Mouse (Mus musculus): ENCODE results near the gene Irf3.

Irf3 gene

DNA sequence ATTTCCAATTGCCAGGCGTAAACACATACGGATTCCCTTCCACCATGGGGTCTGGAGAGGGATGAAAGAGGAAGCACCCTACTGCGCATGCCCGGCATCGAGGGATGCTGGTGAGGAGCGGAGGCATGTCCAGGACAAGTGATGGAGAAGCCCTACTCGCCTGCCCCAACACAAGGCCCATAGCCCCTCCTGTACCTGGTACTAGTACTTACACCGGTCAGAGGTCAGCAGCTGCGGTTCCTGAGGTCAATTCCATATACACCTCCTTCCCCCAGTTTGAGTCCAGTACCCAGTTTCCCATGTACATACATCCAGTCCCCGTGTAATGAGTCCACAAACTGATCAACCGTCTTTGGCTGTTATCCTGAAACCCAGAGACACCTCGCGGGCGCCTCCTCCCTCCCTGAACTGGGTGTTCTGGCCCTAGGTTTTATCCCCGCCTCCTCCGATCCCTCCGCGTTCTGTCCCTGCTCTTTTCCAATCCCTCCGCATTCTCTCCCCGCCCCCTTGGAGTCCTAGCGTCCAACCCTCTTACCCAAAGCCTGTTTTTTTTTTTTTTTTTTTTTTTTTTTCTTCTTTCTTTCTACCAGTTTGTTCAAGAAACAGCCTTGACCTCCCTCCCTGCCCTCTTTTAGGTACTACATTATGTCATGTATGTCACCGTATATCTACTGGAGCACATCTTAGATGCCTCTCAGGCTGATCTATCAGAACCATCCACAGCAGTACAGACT is 22.9 kb upstream of the Irf3 start, which contains the start of gene Cpt1c:
TSS of gene Cpt1c (minus strand) at position 469 of the 734 bp plus-strand sequence.
- DNase-seq (ENCODE audit: low spot score): no peak

- no peak for DNase-seq (ENCODE audit: low spot score)
These were observed 22.4 kb upstream of the Irf3 start for GRCm38 (mm10) chr7:44975117-44975419.

- no peak for DNase-seq (ENCODE audit: low spot score)
These were observed 19.1 kb upstream of the Irf3 start for GRCm38 (mm10) chr7:44978300-44978699.

GRCm38 (mm10) chr7:44981539-44981938 is 15.9 kb upstream of the Irf3 start:
- DNase-seq (ENCODE audit: low spot score): no peak

DNA sequence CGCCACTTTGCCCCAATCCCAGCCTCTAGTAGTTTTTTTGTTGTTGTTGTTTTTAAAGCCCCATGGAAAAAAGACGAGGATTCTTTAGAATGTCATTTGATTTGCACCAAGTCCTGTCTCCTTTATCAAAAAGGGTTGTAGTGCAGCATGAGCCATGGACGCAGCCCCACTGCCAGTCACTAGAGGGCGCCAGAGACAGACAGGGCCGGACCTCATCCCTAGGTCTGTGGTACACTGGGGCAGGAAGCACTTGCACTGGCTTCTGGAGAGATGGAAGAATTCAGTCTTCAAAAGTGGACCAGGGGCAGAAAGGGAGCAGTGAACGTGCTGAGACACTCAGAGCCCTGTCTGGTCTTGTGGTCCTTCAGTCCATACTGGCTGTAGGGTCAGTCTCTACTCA is 14.4 kb upstream of the Irf3 start:
- peak; percentile 84 for DNase-seq (ENCODE audit: low spot score)

- DNase-seq (ENCODE audit: low spot score): no peak
These were observed 13.3 kb upstream of the Irf3 start for GRCm38 (mm10) chr7:44983944-44984832.

DNA sequence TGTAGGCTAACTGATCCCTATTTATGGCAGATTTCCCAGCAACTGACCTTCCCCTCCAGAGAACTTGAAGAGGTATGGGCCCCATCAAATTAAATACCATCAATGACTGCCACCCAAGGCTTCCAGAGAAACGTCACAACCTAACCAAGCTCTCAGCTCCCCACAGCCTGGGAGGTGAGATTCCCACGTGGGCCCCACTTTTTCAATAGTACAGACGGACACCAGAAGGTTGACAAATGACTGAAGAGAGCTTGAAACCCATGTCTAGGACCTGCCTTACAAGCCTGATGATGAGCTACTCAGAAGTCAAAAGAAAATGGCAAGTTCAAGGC is 12.6 kb upstream of the Irf3 start:
- DNase-seq (ENCODE audit: low spot score): no peak

GRCm38 (mm10) chr7:44985595-44986191 is 11.8 kb upstream of the Irf3 start:
- DNase-seq (ENCODE audit: low spot score): peak; percentile 43

DNA sequence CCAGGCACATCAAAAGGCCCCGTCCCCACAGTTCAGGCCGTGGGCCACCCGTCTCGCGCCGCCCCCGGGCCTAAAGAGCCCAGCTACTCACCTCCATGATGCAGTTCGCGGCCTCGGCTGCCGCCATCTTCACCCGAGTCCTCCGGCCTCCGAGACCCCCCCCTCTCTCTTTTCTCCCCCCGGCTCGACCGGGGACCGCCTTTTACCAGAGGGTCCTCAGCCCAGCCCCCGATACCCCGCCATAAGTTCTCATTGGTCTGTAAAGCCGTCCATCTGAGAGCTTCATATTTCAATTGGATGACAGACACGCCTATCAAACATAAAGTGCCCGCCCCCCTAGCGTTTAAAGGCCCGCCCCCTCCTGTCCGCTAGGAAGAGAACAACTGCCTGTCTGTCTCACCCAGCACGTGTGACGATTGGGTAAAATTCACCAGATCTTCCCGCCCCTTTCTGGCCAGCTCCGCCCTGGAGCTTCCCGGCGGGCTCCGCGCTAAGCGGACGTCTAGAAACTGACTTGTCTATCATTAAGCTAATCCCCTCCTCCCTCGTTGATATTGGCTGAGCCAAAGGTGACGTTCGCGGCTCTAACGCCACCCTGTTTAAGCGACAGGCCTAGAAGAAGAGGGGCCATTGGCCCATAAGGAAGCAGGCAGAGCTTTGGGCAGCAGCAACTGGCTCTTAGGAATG is 11.1 kb upstream of the Irf3 start, which contains the start of gene Prmt1:
TSS of gene Prmt1 (minus strand) at position 377 of the 687 bp plus-strand sequence.
- DNase-seq (ENCODE audit: low spot score): peak; percentile 100

GRCm38 (mm10) chr7:44986879-44987718 is 10.3 kb upstream of the Irf3 start:
- DNase-seq (ENCODE audit: low spot score): no peak

DNA sequence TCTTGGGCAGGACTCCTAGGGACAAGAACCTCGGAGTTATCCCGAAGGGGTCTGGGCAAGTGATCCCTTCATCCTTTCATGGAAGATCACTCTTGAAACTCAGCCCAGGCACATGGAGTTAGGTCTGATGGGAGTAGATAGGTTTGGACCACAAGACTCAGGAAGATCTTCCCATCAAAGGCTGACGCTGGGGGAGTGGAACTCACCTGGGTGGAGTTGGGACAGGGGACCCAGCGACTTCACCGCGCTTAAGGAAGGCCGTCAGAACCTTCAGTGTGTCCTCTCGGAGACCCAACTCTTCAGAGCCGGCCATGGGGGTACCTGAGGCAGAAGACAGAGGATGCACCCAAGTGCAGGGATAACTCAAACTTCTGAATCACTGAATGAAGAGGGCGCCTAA is 776 bp upstream of the Irf3 start:
- DNase-seq (ENCODE audit: low spot score): no peak

DNA sequence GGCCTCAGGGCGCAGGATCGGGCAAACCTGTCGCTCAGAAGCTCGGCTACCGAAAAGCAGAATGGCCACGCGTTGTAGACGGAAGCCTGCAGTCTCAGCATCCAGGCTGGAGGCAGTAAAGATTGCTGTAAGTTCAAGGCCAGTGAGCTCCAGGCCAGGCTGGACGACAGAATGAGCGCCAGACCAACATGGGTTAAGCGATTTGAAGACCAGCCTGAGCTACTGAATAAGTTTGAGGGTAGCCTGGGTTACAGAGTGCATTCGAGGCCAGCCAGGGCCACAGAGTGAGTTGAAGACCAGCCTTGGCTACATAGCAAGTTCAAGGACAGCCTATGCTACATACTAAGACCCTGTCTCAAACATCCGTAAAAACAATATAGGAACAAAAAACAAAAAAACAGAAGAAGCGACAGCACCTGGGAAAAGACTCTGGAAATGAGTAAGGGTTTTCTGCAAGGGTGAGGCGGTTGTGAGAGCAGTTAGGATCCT is 536 bp downstream of the Irf3 start:
- no peak for DNase-seq (ENCODE audit: low spot score)

GRCm38 (mm10) chr7:44998501-44998955 is 1.1 kb downstream of the Irf3 start, which contains the start of gene Bcl2l12:
Bcl2l12 (minus strand) TSS chr7:44998712.
- no peak for DNase-seq (ENCODE audit: low spot score)

GRCm38 (mm10) chr7:44999753-45000152 is 2.3 kb downstream of the Irf3 start:
- DNase-seq (ENCODE audit: low spot score): no peak

DNA sequence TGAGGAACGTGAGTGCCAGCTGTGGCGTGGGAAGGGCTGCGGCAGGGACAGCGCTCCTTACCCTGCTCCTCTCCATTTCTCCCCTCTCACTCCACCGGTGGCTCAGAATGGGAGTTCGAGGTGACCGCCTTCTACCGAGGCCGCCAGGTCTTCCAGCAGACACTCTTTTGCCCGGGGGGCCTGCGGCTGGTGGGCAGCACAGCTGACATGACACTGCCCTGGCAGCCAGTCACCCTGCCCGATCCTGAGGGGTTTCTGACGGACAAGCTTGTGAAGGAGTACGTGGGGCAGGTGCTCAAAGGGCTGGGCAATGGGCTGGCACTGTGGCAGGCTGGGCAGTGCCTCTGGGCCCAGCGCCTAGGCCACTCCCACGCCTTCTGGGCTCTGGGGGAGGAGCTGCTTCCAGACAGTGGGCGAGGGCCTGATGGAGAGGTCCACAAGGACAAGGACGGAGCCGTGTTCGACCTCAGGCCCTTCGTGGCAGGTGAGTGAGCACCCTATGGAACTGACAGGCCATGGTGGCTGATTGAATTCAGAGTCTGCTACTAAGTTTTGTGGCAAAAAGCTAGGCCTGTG is 3.2 kb downstream of the Irf3 start:
- DNase-seq (ENCODE audit: low spot score): no peak

DNA sequence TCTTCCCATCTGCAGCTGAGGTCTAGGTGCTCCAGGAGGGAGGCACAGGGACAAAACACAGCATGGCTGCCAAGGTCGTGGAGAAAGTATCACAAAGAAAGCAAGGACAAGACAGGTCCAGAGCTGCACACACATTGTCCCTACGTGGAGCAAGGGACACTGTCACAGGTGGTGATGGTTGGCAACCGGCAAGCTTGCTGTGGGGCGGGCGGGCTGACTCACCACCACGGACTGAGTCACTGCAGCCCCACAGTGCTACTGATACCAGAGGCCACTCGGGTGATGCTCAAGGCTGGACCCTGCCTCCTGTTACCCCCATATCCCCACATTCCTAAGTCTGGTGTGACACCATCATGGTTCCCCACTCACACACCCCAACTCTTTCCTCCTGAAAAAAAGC is 5.0 kb downstream of the Irf3 start:
- no peak for DNase-seq (ENCODE audit: low spot score)

GRCm38 (mm10) chr7:45004546-45004945 is 7.1 kb downstream of the Irf3 start:
- DNase-seq (ENCODE audit: low spot score): no peak

- no peak for DNase-seq (ENCODE audit: low spot score)
These were observed 8.0 kb downstream of the Irf3 start for GRCm38 (mm10) chr7:45005321-45005992.

DNA sequence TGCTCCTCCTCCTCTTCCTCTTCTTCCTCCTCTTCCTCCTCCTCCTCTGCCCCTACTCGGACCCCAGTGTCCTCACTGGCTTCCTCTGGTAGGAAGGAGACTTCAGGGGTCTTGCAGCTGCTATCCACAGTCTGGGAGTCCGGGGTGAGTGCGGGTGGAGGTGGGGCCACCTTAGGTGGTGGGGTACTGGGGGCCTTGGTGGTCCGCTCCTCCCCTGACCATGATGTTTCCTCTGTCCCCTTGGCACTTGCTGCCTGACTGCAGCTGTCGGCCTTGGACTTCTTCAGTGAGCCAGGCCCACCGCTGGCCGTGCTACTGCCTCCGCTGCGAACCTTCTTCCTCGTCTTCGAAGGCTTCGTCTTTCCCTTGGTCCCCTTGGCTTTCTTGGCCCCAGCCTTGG is 9.1 kb downstream of the Irf3 start:
- DNase-seq (ENCODE audit: low spot score): no peak

GRCm38 (mm10) chr7:45007141-45007540 is 9.7 kb downstream of the Irf3 start:
- no peak for DNase-seq (ENCODE audit: low spot score)
